Mouse (Mus musculus): ENCODE measurements around the gene Ccdc102a.

Gene Ccdc102a

DNA sequence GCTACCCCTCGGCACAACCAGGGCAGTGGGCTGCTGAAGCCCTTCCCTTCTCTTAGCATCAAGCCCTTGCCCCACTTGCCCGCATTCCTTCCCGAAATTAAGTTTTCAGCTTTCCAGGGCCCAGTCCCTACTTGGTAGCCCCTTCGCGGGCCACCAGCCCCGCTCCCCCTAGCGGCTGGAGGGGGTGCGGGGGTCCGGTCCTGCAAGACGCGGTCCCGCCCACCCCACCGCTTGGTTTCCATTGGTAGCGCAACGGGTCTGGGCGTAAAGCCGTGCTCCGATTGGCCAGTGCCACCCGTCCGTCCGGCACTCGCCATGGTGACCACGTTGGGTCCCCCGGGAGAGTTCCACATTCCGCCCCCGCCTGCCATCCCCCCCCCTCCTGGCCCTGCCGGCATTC is 546 bp downstream of the Ccdc102a start:
- peak; percentile 99 for DNase-seq

DNA sequence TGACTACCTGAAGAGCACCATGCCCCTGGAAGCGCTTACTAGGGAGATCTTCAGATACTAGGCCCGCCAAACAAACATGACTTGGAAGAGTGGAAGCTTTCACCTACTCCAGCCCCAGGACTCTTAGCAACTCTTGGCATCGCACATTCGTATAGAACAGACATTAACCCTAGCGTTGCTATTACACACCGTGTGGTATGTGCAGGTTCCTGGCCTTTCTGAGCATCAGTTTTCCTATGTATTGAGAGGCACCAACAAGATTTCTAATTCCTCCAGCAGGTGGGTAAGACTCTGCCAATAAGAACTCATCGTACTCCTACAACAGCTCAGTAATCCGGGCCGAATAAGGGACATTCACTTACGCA is 956 bp downstream of the Ccdc102a start:
- DNase-seq: no peak

DNA sequence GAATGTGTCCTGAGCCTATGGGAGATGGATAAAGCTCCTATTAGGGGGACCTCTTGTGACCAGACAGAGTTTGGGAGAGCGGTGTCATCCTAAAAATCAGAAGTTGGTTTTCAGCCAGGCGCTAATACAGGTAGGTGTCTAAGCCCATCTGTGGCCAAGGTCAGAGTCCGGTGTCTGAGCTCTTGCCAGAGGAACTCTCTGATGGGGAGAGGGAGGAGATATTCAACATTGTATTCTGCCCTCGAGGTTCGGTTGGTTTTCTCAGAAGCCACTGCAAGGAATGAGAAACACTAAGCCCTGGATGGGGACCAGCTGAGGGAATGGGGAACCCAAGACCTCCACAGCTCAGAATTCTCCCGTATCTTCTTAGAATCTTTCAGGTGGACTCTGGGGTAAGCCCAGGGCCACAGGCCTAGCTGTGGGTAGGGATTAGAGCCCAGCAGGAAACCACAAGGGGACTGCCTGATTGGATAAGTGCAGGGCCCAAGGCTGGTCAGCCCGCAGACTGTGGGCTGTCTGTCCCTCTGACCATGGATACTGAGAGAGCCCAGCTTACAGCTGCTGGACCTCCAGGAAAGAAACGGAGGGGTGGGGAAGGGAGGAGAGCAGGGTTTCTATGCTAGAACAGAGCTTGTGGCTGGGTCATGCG is 1.5 kb downstream of the Ccdc102a start:
- DNase-seq: no peak

DNA sequence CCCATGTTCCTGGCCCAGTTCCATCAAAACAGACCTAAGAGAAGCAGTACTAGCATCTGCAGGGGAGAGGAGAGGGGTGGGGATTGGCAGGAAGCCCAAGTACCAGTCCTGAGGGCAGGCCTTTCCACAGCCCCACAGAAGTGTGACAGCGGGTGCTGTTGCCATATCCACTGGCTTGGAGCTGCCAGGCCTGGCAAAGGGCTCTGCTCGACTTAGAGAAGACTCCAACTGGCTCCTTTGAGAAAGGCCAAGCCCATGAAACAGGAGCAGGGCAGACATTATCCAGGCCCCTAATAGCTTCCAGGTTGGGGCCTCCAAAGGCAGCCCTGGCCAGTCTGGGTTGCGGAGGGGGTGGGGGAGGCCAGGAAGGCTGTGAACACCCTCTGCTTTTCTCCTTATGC is 3.2 kb downstream of the Ccdc102a start:
- DNase-seq: peak; percentile 78

DNA sequence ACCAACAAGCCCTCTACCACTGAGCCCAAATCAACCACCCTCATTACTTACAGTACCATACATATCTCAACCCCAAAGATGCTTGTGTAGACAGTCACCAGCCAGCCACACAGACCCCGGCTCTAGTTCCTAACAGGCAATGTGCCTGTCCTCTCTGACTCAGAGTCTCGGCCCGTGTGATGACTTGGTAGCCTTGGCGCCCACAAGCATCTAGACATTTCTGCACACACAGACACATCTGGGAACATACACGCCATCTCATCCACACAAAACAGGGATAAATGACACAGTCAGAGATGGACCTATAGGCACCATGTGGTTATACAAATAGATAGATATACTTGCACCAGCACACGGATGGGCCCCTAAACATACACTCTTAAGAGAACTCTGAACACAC is 3.6 kb downstream of the Ccdc102a start:
- DNase-seq: no peak

DNA sequence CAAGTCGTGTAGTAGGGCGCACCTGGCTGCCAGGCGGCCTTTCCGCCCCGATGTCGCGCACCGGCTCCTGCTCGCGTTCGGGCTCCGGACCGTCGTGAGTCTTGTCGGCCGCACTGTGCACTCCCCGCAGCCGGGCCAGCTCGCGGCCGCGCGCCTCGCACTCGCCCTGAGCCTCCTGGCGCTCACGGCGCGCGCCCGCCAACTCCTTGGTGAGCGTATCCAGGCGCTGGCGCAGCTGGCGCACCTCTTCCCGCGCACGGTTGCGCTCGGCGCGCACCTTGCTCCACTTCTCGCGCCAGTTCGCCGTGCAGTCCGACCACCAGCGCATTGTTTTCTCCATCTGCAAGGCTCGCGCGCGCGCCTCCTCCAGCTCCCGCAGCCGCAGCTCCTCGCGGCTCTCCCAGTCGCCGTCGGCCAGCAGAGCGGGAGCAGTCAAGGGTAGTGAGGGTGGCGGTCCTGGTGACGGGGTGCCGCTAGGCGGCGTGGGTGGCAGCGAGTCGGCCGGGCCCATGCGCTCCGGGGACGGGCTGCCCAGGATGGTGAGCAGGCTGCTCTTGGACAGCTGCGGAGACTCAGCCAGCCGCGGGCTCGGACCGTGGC is 4.7 kb downstream of the Ccdc102a start:
- peak; percentile 80 for DNase-seq

DNA sequence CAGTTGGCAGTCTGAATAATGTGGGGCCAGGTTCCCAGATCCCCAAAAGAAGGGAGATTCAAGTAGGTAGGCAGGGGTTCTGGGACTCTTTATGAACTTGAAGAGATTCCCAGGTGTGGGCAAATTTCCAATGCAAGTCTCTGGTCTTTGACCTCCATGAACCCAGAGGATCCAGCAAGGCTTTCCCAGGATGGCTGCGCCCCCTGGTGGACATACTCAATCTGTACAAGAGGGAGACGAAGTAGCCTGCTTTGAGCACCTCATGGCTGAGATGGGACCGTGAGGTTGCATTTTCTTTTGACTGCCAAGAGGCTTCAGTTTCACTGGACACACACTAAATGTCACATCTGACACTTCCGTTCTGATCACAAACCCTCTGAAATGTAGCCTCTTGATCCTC is 9.1 kb downstream of the Ccdc102a start:
- DNase-seq: peak; percentile 93

DNA sequence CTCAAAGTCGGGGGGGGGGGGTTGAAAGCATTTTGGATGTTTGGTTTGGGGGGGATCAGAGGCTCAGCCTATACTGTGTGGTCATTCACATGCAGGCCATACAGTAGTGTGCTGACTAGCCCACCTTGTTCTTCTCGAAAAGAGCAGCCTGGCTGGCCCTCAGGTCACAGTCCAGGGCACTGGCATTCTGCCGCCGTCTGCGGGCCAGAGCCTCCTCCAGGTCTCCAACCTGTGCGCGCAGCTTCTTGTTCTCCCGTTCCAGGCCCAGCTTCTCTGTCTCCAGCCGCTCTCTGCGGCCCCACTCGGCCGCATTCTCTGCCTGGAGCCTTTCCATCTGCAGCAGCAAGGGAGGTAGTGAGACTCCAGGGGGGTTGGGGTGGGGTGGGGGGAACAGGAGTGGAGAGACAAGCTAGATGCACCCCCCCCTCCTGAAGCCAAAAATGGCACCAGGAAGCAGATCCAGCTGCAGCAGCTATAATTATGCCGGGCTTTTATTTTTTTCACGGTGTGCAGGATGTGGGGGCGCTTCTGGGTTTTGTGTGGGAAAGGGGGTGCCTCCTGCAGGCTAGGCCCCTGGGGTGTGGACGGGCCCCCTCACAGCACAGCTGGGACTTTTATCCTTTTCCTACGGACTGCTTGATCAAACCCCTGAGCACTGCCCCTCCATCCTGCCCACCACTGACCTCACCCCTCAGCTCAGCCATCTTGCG is 10.2 kb downstream of the Ccdc102a start:
- peak; percentile 78 for DNase-seq

DNA sequence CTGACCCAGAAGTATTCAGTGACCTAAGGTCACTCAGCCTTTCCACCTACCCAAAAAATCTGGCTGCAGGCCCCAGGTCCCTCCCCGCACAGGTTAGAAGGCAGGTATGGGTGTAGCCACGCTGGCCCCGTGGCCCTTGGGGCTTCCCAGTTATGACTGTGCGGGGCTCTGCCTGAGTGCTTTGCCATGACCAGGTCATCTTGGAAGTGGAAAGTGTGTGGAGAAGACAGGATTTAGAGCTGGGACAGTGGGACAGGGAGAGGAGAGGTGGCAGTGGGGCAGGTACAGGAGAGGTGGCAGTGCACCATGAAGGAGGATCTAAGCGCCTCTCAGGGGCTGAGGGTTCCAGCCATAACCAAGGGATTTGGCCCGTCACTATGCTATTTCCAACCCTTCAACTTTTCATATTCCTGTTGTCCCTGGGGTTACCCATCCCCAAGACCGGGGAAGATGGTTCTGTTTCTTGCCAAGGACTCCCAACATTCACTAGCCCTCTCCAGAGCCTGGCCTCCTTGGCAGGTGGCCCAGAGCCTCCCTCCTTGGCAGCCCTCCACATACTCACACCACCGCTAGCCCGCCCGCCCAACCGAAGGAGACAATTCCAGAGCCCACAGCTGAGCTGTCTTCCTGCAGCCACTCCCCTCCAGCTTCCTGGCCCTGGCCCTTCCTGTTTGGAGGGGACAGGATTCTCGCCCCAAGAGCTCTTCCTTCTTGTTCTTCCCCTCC is 13.3 kb downstream of the Ccdc102a start:
- peak; percentile 96 for DNase-seq

DNA sequence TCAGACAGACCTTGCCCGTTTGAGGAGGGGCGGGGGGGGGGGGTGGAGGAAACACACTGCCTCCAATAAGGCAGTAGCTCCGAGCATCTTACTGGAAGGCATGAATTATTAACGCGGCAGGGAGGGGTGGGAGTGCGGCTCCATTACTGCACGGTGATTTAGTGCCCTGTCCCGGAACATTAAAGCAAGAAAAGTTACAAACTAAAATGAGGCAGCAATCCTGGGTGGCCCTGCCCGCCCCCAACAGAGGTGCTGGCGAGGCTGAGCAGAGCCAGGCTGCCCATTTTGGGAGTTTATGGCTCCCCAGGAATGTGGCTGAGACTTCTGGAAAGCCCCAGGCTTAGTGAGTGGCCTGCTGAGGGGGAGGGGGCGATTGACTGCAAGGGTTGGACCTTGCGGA is 14.2 kb downstream of the Ccdc102a start:
- peak; percentile 62 for DNase-seq

DNA sequence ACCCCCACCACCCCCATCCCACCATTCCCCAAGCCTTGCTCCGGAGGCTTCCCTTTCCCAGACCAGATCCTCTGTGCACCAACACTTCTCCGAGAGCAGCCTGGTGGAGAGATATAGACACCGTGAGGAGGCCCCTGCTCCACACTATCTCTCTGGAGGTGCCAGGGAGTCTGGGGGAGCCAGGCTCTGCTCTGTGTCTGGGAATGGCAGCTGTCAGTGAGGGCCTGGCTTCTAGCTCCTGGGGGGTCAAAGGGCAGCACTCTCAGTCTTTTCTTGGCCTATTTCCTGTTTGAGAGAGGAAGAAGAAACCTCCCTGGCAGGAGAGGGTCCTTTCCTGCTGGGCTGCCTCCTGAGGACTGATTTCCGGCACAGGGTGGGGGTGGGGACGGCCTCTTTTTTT is 16.9 kb downstream of the Ccdc102a start:
- DNase-seq: peak; percentile 42

DNA sequence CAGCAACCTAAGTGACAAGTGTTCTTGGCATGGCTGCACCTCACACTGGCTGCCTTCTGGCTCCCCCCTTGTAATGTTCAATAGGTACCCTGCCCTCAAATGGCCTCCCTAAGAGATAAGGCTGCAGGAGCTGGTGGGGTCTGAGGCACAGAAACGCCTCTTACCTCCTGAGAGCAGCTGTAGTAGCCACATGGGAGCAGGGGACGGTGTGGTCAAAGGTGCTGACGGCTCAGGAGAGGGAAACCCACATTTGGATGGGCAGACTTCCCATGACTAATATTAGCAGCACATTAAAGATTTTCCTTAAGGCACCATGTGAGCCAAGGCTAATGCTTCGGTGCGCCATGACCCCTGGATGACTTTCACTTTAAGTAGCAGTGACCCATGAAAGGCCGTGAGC is 17.3 kb downstream of the Ccdc102a start:
- no peak for DNase-seq

DNA sequence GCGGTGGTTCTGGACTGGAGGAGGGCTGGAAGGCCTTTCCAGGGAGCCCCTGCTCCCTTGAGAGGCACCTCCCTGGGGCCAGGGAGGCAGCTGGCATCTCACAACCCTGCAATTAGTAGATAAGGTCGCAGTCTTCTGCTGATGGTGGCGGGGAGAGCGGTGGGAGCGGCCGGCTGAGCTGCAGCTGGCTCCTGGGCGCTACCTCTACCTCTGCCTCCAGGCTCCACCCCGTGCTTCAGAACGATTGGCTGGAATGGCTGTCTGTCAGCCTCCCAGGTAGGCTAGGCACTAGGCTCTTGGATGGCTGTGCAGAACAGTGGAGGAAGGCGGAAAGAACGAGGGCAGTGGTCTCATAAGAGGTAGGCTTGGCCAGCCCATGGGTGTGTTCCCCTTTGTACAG is 18.6 kb downstream of the Ccdc102a start:
- DNase-seq: peak; percentile 70

DNA sequence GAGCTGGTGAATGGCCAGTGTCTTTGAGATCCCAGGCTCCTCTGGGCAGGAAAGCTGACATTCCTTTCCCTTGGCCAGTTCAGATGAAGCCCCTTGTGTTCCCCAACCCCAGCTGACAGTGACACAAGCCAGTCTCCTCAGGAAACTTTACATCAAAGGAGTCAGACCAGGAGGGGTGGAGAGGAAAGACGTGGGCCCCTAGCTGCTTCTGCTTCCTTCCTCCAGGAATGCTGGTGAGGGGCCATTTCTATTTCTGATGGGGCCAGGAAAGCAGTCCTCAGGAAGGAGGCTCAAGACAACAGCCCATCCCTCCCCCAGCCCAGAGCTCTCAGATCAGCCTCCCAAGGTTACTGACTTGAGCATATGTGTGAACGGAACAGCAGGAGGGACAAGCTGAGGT is 25.0 kb downstream of the Ccdc102a start:
- DNase-seq: peak; percentile 44

DNA sequence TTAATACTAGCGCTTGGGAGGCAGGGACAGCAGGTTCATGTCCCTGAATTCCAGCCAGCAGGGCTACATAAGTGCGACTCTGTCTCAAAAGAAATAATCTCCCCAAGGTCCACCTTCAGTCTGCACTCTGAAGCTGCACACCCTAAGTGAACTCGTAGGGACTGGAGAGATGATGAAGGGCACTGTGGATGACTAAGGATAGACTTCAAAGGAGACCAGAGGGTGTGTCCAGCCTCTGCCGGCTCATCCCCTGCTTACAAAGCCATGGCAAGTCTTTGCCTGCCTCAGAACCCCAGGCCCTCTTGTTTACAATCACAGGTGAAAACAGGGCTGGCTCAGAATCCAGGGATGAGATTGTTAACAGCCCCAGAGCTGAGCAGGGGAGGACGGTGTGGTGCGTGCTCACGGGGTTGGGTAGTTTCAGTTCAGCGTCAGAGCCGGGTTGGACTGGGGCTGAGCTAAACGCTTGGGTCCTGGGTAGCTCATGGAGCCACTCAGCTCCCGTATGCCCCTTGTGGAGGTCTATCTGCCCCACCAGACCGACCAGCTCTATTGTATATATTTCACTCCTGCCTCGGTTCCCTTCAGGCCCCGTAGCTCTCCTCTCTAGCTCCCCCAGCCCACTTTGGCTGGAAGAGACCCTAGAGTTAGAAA is 29.4 kb downstream of the Ccdc102a start:
- no peak for DNase-seq

DNA sequence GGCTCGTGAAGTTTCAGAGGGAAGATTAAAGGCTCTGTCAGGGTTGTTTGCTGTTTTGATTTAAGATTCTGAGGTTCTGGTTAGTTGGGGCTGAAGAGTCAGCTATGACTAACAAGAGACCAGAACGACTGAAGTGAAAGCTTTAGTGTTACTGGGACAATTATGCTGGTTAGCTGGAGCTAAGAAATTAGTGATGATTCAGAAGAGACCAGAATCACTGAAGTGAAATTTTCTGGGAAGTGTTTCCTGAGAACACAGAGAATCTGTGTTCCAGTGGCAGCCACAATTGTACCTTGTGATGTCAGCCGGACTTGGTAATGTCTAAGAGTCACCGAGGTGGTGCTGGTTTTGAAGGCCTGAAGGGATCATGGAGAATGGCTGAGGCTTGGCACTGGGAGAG is 37.2 kb downstream of the Ccdc102a start:
- DNase-seq: no peak

DNA sequence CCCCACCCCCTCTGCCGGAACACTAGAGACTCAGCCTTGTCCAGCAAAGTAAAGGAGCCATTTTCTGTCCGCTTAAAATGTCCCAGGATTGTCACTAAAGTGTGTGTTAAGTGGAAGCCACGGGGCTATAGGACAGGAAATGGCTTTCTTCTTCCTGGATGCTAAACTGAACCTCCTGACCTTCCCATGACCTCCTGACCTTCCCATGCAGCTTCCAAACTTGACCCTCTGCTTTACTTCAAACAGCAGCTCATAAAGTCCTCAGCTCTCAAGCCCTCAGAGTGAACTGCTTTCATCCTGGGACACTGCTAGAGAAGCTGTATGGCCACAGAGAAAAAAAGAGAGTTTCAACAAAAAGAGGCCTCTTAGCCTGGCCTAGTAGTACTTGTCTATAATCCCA is 41.1 kb downstream of the Ccdc102a start:
- no peak for DNase-seq

DNA sequence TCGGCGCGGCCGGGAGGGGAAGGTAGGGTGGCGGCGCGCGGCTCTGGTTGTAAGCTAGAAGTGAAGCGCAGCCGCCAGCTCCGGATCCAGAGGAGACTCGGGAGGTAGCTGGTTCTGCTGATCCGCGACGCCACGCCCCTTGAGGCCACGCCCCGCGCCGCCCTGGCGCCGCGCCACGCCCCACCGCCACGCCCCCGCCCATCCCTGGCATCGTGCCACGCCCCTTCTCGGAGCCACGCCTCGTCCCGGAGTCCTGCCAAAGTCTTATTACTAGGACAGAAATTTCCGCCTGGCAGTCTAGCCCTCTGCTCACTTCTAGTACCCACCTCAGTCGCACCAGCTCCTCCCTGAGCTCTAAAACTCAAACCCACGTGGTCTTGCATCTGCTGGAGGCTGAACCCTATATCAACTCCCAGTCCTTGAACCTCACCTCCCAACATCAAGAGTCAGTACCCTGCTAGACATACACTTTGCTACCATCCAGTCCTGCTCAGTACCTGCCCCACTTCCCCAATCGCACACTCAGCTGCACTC is 41.6 kb downstream of the Ccdc102a start, which contains the start of gene Dok4:
Dok4 (minus strand) TSS at position 134 of the 534 bp plus-strand sequence.
- peak; percentile 97 for DNase-seq

DNA sequence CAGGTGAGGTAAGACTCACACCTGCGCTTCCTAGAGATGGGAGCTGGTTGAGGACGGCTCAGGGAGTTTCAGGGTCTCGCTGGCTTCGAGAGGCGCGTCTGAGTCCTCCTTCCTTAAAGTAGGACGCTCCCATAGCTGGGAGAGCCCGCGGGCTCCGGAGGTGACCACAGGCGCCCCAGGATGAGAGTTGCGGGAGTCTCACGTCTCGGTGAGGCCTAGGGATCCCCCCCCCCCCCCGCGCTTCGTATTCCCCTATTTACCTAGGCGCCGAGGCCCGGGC is 42.1 kb downstream of the Ccdc102a start:
- no peak for DNase-seq

DNA sequence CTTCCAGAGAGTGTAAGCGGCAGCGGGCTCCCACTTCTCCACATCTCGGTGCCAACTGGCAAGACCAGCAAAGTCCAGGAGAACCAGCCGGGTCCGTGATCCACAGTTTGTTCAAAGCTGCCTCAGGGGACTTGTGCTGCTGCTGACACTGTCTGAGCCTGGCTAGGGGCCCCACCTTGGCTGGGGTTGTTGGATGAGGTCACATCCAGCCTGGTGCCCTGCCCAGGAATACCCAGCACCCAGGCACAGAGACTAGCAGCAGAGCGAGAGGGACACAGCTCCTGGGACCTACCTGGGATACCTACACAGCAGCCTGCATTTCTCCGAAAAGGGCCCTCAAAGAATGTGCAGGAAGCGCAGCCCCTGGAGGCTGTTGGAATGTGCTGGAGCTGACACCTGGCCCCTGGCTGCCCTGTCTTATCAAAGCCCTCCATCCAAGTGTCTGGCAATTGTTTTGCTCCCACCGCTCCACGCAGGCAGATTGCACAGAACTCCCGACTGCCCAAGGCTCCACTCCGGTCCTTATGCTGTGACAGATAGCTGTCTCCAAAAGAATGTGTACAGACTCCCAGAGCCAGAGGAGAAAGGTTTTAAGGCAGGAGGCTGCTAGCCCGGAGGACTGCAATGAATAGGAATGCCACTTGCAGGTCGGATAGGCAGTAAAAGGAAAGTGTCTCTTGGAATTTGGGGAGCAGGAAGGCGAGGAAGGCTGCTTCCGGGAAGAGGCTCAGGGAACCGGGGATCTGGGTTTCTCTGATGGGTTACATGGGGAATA is 42.6 kb downstream of the Ccdc102a start:
- peak; percentile 39 for DNase-seq

DNA sequence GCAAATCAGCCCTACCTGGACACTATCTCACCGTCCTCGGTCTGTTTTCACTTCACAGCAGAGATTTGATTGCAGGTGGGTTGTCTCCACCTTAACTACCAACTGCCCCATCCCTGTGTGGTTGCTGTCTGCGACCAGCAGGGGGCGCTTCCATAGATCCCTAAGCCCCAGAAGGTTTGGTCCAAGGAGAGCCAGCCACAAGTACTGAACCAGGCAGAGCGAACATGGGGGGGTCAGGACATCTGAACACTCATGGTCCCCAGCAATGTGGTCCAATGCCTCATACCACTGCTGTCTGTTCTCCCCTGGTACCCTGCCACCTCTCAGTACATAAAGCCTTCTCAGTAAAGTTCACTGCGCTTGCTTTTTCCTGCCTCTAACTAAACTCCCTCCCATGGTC is 43.5 kb downstream of the Ccdc102a start:
- peak; percentile 87 for DNase-seq

DNA sequence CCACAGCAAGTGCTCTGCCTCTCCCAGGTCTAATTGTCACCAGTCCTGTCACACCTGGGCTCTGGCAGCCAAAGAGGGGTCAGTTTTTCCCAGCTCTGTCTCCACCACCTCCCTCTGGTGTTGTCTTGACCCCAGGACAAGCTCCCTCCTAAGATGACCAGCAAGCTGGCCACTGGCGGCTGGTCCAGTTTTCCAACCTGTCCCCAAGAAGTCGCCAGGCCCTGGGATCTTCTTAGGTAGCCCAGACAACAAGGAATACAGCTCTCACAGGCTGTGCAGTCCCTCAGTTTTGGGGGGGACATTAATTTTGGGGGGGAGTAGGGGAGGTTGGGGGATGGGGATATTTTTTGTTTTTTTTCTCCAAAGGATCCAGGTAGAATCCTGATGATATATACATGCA is 45.3 kb downstream of the Ccdc102a start:
- no peak for DNase-seq

Measured in kidney, postnatal 10 days (tissue).